Mouse (Mus musculus): ENCODE measurements around the gene Sppl2b.

DNA sequence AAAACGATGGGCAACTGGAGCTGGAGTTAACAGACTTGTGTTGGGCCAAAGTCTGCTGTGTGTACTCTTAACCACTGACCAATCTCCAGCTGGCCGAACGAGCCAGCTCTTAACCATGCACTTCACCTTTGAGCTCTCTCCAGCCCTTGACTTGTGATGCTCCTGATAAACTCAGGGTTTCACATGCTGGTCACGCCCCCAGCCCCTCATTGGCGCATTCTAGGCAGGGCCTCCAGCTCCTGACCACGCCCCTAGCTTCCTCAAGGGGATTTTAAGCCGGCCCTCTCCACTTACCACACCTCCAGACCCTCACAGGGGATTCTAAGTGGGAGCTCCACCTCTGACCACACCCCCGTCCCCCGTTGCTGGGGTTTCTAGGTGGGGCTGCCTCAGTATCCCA, 23.9 kb upstream of the Sppl2b start:
- TF ChIP-seq GATA1 (IDR thresholded peaks at IDR 0.05; ENCODE audit: low read length): no peak
- TF ChIP-seq TAL1 (IDR thresholded peaks at IDR 0.05; ENCODE audit: low read length): no peak
